Mouse (Mus musculus): ENCODE results near the gene Muc1.
"Not testable (repeated sequence)": the region's sequence is repeated elsewhere in the genome, so short reads cannot be mapped to it uniquely, and the experiment has no call there.

Muc1 gene

GRCm38 (mm10) chr3:89209731-89210130 lies 19.1 kb upstream of the Muc1 start:
- DNase-seq (ENCODE audit: low read depth, low spot score), result no peak

- no peak for DNase-seq (ENCODE audit: low read depth, low spot score)
Observed at GRCm38 (mm10) chr3:89210162-89210561, 18.7 kb upstream of the Muc1 start.

DNA sequence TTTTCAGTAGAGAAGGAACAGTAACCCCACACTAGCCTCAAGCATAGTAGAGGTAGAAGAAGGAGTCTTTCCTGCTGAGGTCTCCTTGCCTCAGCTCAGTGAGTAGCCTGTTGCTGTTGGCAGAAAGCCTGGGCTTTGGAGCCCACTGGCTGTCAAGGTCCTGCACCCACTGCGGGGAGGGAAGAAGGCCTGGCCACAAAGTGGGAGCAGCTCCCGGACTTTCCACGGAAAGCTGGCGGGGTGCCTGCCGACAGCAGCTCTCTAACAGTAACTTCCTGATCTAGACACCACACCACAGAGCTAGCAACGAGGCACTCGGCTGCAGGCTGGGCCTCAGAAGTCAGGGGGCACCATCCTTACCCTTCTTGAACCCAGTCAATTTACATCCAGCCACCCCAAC lies 18.1 kb upstream of the Muc1 start:
- DNase-seq (ENCODE audit: low read depth, low spot score), result no peak

GRCm38 (mm10) chr3:89213803-89214530 lies 14.9 kb upstream of the Muc1 start:
- peak; percentile 93 for DNase-seq (ENCODE audit: low read depth, low spot score)

DNA sequence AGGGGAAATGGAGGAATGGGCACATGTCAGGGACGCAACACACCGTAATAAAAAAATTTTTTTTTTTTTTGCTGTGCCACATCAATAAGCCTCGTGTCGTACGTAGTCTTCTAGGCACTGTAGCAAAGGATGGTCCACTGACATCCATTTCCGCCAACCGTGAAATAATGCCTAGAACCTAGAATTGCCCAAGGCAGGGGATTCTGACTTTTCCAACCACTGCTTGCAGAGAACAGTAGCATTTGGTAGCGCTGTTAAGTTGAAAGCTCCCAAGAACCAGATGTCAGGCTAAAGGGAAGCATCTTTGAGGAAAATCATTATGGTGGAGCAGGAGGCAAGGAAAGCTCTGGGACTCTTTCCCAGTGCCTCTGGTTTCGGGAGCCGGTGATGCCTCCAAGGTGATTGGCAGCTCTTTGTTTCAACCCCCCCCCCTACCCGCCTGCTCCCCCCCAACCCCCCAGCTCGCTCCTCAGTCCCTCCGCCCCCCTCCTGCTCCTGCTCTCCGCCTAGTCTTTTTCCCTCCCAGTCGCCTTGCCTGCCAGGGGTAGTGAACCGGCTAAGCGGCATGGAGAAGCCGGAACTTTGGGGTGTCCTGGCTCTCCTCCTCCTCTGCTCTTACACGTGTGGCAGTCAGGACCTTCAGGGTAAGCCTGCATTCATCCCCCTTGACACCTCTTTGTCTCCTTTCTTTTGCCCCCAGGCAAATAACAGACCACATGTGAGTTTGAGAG lies 14.0 kb upstream of the Muc1 start, which contains the start of gene Thbs3:
Thbs3 (plus strand) TSS at position 500 of the 731 bp plus-strand sequence.
- DNase-seq (ENCODE audit: low read depth, low spot score), result peak; percentile 31

DNA sequence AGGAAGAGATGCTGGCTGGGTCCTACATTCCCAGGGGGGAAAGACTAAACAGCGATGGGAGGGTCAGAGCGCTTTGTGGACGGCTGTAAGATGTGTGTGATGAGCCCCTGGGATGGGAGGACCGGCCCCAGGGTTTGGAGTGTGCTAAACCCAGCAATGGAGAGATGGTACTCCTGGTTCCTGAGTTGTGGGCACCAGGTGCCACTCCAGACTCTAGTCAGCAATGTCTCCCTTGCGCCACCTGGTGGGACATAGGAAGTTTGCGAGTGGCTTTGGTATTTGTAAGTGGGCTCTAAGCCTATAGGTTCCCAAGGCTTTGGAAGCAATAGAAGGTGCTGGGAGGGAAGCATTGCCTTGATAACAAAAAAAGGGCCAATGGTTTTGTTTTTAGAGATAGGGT lies 13.0 kb upstream of the Muc1 start:
- DNase-seq (ENCODE audit: low read depth, low spot score), result peak; percentile 93

- DNase-seq (ENCODE audit: low read depth, low spot score), result not testable (repeated sequence)
Observed at GRCm38 (mm10) chr3:89216407-89216806, 12.4 kb upstream of the Muc1 start.

DNA sequence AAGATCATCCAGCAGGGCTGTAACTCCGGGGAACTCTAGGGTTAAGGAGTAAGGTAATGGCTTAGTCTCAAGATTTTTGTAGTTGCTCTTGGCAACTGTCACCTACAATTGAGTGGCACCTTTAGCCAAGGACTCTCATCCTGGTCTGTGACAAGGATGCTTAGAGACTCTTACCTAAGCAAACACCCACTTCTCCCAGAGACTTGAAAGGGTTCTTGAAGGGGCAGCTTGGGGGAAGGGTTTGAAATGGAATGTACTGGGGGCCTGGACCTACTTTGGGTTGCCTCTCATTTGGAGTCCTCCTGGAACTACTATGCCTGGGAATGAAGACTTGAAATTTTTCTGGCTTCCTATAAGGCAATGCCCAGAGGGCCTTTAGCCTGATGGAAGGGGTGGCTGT lies 10.6 kb upstream of the Muc1 start:
- DNase-seq (ENCODE audit: low read depth, low spot score), result no peak

DNA sequence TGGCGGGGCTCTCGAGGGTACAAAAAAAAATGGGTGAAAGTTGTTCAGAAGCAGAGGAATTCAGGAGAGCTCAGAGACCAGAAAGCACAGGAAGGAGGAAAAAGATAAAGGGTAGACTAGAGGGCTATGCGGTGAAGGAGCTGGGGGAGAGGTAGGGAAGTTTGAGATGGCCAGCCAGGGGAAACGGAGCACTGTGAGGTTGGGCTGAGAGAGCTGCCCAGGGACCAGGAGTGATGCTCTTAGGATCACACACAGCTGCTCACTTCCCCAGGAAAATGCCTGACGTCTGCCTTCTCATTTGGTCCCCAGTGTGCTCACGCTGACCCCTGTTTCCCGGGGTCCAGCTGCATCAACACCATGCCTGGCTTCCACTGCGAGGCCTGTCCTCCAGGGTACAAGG lies 9.3 kb upstream of the Muc1 start:
- no peak for DNase-seq (ENCODE audit: low read depth, low spot score)

DNA sequence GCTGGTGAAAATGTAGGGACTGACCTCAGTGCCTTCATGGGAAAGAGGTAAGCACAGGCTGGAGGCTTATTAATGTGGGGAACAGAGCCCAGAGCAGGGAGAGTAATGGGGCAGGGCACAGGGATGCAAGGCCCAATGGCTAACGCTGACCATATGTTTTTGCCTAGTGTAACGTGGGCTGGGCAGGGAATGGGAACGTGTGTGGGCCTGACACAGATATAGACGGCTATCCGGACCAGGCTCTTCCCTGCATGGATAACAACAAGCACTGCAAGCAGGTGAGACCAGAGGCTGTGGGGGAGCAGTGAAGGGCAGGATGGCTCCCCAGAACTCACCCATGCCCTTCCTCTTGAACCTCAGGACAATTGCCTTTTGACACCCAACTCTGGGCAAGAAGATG lies 7.7 kb upstream of the Muc1 start:
- no peak for DNase-seq (ENCODE audit: low read depth, low spot score)

- DNase-seq (ENCODE audit: low read depth, low spot score), result no peak
Observed at GRCm38 (mm10) chr3:89224796-89225195, 4.1 kb upstream of the Muc1 start.

- DNase-seq (ENCODE audit: low read depth, low spot score), result peak; percentile 53
Observed at GRCm38 (mm10) chr3:89225321-89225815, 3.5 kb upstream of the Muc1 start.

DNA sequence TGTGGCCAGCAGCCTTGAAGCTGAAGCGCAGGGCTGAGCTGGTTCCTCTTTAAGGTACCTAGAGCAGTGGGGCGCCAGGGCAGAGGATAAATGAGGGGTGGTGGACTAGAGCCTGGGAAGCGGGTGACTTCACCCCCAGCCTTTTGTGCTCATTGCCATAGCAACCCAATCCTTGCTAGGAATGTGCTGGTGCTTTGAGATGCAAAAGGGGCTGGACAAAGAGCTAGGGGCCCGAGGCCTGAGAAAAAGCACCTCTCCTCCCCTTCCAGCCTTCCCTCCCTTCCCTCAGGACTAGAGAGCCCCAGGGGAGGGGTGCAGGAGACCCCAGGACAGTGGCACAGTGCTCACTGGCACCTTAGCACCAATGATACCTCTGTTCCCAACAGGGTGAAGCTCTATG lies 2.9 kb upstream of the Muc1 start:
- DNase-seq (ENCODE audit: low read depth, low spot score), result peak; percentile 96

GRCm38 (mm10) chr3:89226361-89226760 lies 2.5 kb upstream of the Muc1 start:
- no peak for DNase-seq (ENCODE audit: low read depth, low spot score)

DNA sequence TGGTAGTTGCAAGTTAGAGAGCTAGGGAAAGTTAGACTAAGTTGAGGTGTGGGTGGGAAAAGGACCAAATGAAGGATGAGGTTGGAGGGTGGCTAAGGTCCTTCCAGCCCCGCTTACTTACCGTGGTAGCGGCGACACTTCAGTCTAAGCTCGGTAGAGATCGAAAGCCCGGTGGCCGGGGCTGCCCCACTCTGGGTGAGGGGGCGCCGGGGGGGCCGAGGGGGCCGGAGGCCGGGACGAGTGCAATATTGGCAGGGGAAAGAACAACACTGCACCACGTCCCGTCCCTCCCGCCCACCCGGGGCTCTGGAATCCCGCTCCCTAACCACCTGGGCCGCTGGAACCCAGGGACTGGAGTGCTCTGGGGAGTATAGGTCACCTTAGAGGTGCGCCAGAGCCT lies 2.0 kb upstream of the Muc1 start, which contains the start of gene Mtx1:
Mtx1 (minus strand) TSS at position 189 of the 400 bp plus-strand sequence.
- DNase-seq (ENCODE audit: low read depth, low spot score), result no peak

DNA sequence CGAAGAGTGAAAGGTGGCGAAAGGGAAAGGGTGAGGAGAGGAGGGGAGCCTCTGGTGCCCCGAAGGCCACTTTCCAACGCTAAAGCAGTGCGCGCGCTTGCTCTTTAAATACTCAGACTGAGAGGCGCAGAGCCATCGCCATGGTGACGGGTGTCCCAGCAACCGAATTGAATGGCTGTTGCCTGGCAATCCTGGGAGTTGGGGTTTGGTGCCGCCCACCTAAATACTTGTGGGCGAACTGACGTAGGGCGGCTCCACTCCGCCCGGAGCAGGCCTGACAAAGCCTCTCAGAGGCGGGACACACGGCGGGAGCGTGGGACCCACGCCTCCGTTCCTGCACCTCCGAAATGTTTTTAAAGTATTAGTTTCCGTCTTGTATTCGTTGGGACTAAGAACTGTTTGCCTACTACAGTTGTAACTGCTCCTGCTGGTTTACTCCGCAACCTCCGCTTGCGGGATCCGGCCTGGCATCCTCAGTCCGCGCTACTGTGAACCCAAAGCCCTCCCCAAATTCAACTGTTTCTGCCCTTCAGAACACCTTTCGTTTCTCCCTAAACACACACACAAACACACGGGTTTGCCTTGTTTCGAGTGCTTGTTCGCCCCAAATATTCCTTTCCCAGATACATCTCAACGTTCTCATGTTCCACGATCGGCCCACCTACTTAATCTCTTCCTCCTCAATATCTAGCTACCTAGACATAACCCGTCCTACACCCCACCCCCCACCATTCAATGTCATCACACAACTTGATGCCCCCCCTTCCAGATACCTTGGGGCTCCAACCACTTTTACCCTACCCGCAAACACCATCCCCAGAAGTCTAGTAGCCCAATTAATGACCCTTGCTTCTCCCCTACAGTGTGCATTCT lies 1.3 kb upstream of the Muc1 start:
- peak; percentile 97 for DNase-seq (ENCODE audit: low read depth, low spot score)

DNA sequence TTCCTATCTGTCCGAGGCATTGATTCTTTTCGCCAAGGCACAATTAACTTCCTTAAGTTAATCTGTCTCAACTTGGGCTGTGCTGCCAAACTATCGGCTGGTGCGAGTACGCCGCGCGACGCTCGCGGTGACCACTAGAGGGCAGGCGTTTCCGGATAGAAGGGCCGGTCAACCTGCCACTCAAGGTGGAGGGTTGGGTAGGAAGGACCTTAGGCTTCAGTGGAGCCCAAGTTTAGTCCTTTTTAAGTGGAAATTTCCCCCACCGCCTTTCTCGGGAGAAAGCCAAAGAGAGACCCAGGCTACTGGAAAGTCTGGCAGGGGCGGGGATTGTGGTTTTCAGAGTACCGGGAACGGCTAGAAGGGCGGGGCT lies 692 bp upstream of the Muc1 start:
- DNase-seq (ENCODE audit: low read depth, low spot score), result peak; percentile 90

GRCm38 (mm10) chr3:89229276-89229675 lies 419 bp downstream of the Muc1 start:
- DNase-seq (ENCODE audit: low read depth, low spot score), result peak; percentile 89

DNA sequence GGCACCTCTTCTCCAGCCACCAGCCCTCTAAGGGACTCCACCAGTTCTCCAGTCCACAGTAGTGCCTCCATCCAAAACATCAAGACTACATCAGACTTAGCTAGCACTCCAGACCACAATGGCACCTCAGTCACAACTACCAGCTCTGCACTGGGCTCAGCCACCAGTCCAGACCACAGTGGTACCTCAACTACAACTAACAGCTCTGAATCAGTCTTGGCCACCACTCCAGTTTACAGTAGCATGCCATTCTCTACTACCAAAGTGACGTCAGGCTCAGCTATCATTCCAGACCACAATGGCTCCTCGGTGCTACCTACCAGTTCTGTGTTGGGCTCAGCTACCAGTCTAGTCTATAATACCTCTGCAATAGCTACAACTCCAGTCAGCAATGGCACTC lies 1.7 kb downstream of the Muc1 start:
- DNase-seq (ENCODE audit: low read depth, low spot score), result no peak

DNA sequence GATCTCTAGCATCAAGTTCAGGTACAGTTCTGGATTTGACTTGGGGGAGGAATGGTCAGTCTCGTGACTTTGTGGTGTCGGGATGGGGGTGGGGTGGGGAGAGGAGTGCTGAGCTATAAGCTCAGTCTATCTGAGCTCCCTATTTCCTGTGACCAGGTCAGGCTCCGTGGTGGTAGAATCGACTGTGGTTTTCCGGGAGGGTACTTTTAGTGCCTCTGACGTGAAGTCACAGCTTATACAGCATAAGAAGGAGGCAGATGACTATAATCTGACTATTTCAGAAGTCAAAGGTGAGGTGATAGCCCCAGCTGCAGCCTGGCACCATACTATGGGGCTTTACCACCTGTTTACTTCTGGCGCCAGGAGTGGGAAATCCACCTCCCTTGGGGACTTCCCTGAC lies 2.5 kb downstream of the Muc1 start:
- no peak for DNase-seq (ENCODE audit: low read depth, low spot score)

DNA sequence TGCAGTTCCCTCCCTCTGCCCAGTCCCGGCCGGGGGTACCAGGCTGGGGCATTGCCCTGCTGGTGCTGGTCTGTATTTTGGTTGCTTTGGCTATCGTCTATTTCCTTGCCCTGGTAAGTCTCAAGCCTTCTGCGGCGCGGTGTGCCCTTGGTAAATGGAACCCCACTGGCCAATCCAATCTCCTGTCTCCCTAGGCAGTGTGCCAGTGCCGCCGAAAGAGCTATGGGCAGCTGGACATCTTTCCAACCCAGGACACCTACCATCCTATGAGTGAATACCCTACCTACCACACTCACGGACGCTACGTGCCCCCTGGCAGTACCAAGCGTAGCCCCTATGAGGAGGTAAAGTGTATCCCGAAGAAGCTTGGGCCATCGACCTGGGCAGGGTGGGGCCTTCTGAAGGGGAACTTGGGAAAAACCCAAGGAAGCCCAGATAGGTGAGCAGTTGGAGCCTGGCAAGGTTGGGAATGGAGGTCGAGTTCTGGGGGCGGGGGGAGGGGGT lies 3.0 kb downstream of the Muc1 start:
- DNase-seq (ENCODE audit: low read depth, low spot score), result no peak

- DNase-seq (ENCODE audit: low read depth, low spot score), result no peak
Observed at GRCm38 (mm10) chr3:89232614-89233013, 3.8 kb downstream of the Muc1 start.

Data from ES-CJ7 (cell line).